Comparison of ENCODE assay signal across 8 mouse cellular contexts in the genomic region with DNA sequence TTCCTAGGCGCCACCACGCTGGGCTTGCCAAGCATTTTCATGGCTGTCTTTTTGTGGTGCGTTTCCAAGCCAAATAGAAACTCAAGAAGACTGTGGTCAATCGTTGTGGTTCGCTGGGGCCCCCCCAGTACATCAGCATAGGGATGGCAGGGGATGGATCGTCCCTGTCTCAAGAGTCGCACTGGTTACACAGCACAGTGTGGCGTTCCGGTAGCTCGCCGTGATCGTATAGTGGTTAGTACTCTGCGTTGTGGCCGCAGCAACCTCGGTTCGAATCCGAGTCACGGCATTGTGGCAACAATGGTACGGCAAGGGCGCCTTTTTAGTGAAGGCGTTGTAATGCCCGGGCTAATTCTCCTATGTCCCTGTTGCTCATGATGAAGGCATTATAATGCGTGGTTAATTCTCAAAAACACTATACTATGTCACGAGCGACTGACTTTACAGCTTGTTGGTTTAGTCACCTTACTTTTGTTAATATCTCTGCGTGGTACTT. TPM values are rescaled to one million over a fixed set of nuclear protein-coding genes. Genes with fewer than 3 reads are reported as not detected.
A peak's percentile ranks its signal among the peaks of the same experiment; 100 is the strongest.
DNase-seq lines count a peak whose midpoint lies in the region; ATAC-seq and TF ChIP-seq lines count a peak whose summit lies in the region.

No protein-coding gene starts in this region.

- TF ChIP-seq POLR2A in cortical plate, adult 2 months (IDR thresholded peaks at IDR 0.05; ENCODE audit: extremely low read depth, insufficient read depth, low read length) = no peak

- intact Hi-C loops in gastrocnemius, adult 2 months (cut with DNase I) = loop anchor here (1.0 to 10.0 kb wide), 3 partner anchors 29 to 365 kb away; partner anchors contain the start of gene AA467197
- intact Hi-C loops in left cerebral cortex, postnatal 14 days (cut with DNase I) = loop anchor here (2.0 to 10.0 kb wide), 4 partner anchors 65 to 377 kb away; partner anchors contain the start of genes Duoxa1 and Gatm

- peak overlapping the region; percentile 26; the same call in 1 of the 2 replicates for H3K27ac ChIP-seq in cortical plate, adult 2 months (ENCODE audit: insufficient read depth, low read length)
- peak overlapping the region; percentile 98 for H3K27ac ChIP-seq in gastrocnemius, adult 2 months

- ATAC-seq in cerebellum, adult (ENCODE audit: insufficient number of reproducible peaks, low FRiP score, low TSS enrichment) = peak; percentile 38; the same call in 1 of the 2 replicates
- ATAC-seq in inflammation-experienced regulatory T-cells, adult 6 months = peak; percentile 24
- ATAC-seq in megakaryocyte progenitor cell, adult 5-6 weeks (replicated peaks; ENCODE audit: poor library complexity) = peak; percentile 40

- TF ChIP-seq CTCF in cortical plate, adult 2 months (IDR thresholded peaks at IDR 0.05; ENCODE audit: extremely low read depth, insufficient read depth, low read length) = no peak
- no peak for TF ChIP-seq CTCF in gastrocnemius, adult 2 months (IDR thresholded peaks at IDR 0.05)

- peak overlapping the region; percentile 58 for H3K4me3 ChIP-seq in cortical plate, adult 2 months (ENCODE audit: insufficient read depth, low read length)
- H3K4me3 ChIP-seq in gastrocnemius, adult 2 months = peak overlapping the region; percentile 86

- no peak for DNase-seq in cerebellum, adult 9-10 months
- DNase-seq in gastrocnemius, adult 2 months = peak; percentile 75
- peak; percentile 61 to 82 for DNase-seq in left cerebral cortex, postnatal 14 days (ENCODE audit: low spot score in 2 of 2)
- DNase-seq in right cerebral cortex, postnatal 4 days = peak; percentile 69

- H3K4me1 ChIP-seq in cortical plate, adult 2 months (ENCODE audit: control insufficient read depth, insufficient read depth, low read length) = peaks cover 3% of the 10 kb centered on the region; the same call in 1 of the 2 replicates

RNA-seq across cellular contexts. Expression of gene Shf, which starts 8.8 kb away (rescaled TPM):
- polyA plus RNA-seq in cortical plate, adult 2 months (2012; rRNA removed) = 70.6 and 72.5 TPM in 2 replicates
- total RNA-seq in gastrocnemius, adult 2 months (2021) = 1 to 10 TPM; 2.1 to 2.9 TPM
- polyA plus RNA-seq in inflammation-experienced regulatory T-cells, adult 6 months (2017; shearing (Covaris generic)) = under 1 TPM in 1 of 3 experiments, not detected in 2; 0.39 TPM
- total RNA-seq in left cerebral cortex, postnatal 14 days (2021) = 10 to 100 TPM; 75.3 to 77.1 TPM
- total RNA-seq in megakaryocyte progenitor cell, adult 5-6 weeks (2015) = 2.2 and 3.7 TPM in 2 replicates
- total RNA-seq in megakaryocyte progenitor cell, adult 5-6 weeks (2017) = 2.1 and 2.4 TPM in 2 replicates

RNA-seq across cellular contexts. Expression of gene Slc28a2, which starts 48.5 kb away (rescaled TPM):
- polyA plus RNA-seq in cortical plate, adult 2 months (2012; rRNA removed) = 0.15 and 0.19 TPM in 2 replicates
- total RNA-seq in gastrocnemius, adult 2 months (2021) = 1 to 10 TPM; 5.6 to 9.9 TPM
- polyA plus RNA-seq in inflammation-experienced regulatory T-cells, adult 6 months (2017; shearing (Covaris generic)) = 100 to 1,000 TPM in 2 of 3 experiments, 10 to 100 TPM in 1; 66.9 to 135 (median 110) TPM
- not detected for total RNA-seq in left cerebral cortex, postnatal 14 days (2021)
- 61.0 and 68.7 TPM in 2 replicates for total RNA-seq in megakaryocyte progenitor cell, adult 5-6 weeks (2015)
- total RNA-seq in megakaryocyte progenitor cell, adult 5-6 weeks (2017) = 72.2 and 78.8 TPM in 2 replicates

Comparison
In these comparisons a context has a peak if more than half of its experiments do, and no peak if none do; other contexts are left out.
1. RNA of gene Shf, which starts 8.8 kb away (total RNA-seq): 75.3 to 77.1 TPM in left cerebral cortex, postnatal 14 days; 2.1 to 3.7 TPM in megakaryocyte progenitor cell, adult 5-6 weeks and 2.1 to 2.9 TPM in gastrocnemius, adult 2 months; every median in the first group is over 10 times any median in the second.
2. RNA of gene Slc28a2, which starts 48.5 kb away (total RNA-seq): 61.0 to 78.8 TPM in megakaryocyte progenitor cell, adult 5-6 weeks; 5.6 to 9.9 TPM in gastrocnemius, adult 2 months and not detected in left cerebral cortex, postnatal 14 days; every median in the first group is over 4 times any median in the second.
3. Peak in every context shown above with its lines, with median percentiles within 50 percentile points of each other: ATAC-seq.